Mouse (Mus musculus) embryonic facial prominence, embryonic 12.5 days (tissue): Measurements from ENCODE around the gene Ifngr2. TPM values are rescaled to one million over a fixed set of nuclear protein-coding genes. Genes with fewer than 3 reads are reported as not detected.

Experiments used
- ATAC-seq: fragments of 200-750 bp; cut with Nextera tagmentation; 2 replicates; pipeline ENCODE4 v1.8.0; 2017; ENCODE audit not compliant: insufficient number of reproducible peaks, insufficient read depth, low FRiP score, low TSS enrichment
- H3K27ac ChIP-seq: fragments of 300-500 bp; sonication (generic); 2 replicates; pipeline ENCODE4 v1.5.1; 2016; ENCODE audit warnings: mild to moderate bottlenecking
- H3K27me3 ChIP-seq: fragments of 300-500 bp; sonication (generic); 2 replicates; pipeline ENCODE4 v1.6.1; 2016; ENCODE audit warnings: mild to moderate bottlenecking, moderate library complexity
- H3K36me3 ChIP-seq: fragments of 300-500 bp; sonication (generic); 2 replicates; pipeline ENCODE4 v1.6.1; 2016; ENCODE audit warnings: mild to moderate bottlenecking
- H3K4me1 ChIP-seq: fragments of 300-500 bp; sonication (generic); 2 replicates; pipeline ENCODE4 v1.6.1; 2016
- H3K4me2 ChIP-seq: fragments of 300-500 bp; sonication (generic); replicated peaks from 2 replicates; pipeline ENCODE4 v1.6.1; 2016; ENCODE audit warnings: mild to moderate bottlenecking, moderate library complexity
- H3K4me3 ChIP-seq: fragments of 300-500 bp; sonication (generic); 2 replicates; pipeline ENCODE4 v1.5.1; 2016; ENCODE audit warnings: mild to moderate bottlenecking
- H3K9ac ChIP-seq: fragments of 300-500 bp; sonication (generic); 2 replicates; pipeline ENCODE4 v1.6.1; 2016; ENCODE audit warnings: mild to moderate bottlenecking, moderate library complexity
- H3K9me3 ChIP-seq: fragments of 300-500 bp; sonication (generic); 2 replicates; pipeline ENCODE4 v1.6.1; 2016; ENCODE audit warnings: mild to moderate bottlenecking, moderate library complexity
- WGBS: fragments of 180-500 bp; shearing (Covaris S2); methylation state at CpG from one replicate; pipeline ENCODE4 v1.1.7; 2016; 5-methylcytosine and 5-hydroxymethylcytosine counted together
- polyA plus RNA-seq: library from polyadenylated mRNA; unstranded; fragments of >200 nt; fragmentation: Nextera tagmentation; extraction: Ambion mirVana; gene quantifications from 2 replicates; pipeline ENCODE4 v1.2.1, GENCODE M21; 2016

Ifngr2 gene
- polyA plus RNA-seq, 1 experiment from 2014 or later, result 48.9 TPM

GRCm38 (mm10) chr16:91538051-91538450 lies 8.8 kb upstream of the Ifngr2 start:
- 68% methylated on average over 6 of the region's 6 CpGs for WGBS
- Histone ChIP-seq H3K36me3 (no peaks in the 10 kb centered on the region), H3K27ac (no peak overlapping the region), H3K9ac (no peak overlapping the region), H3K4me1 (peaks cover 8% of the 10 kb centered on the region; the same call in 1 of the 2 replicates), H3K4me2 (no peak overlapping the region), H3K9me3 (no peaks in the 10 kb centered on the region), H3K4me3 (no peak overlapping the region), H3K27me3 (no peaks in the 10 kb centered on the region)
- no peak for ATAC-seq

DNA sequence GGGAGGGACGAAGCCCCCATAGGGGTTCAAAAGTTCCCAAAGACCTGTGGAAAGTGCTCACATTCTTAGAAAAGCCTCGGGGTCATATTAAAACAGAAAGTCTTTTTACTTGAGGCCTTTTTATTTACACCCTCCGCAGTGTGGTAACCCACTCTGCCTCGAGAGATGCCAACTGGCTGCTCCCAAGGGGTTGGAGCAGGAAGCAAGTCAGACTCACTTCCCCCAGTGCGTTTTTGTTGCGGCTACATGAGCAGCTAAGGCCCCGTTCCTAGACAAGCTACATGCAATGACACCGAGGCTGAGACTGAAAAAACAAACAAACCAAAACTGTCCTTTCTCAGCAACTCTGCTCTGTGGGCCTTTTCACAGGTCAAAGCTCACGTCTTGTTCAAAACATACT lies 8.4 kb upstream of the Ifngr2 start:
- no peak for ATAC-seq
- H3K9ac ChIP-seq, result no peak overlapping the region
- no peaks in the 10 kb centered on the region for H3K27me3 ChIP-seq
- WGBS, result 50% methylated on average over 9 of the region's 9 CpGs
- no peaks in the 10 kb centered on the region for H3K9me3 ChIP-seq
- H3K4me3 ChIP-seq, result no peak overlapping the region
- H3K4me2 ChIP-seq, result no peak overlapping the region
- no peaks in the 10 kb centered on the region for H3K36me3 ChIP-seq
- H3K4me1 ChIP-seq, result peaks cover 8% of the 10 kb centered on the region; the same call in 1 of the 2 replicates
- H3K27ac ChIP-seq, result no peak overlapping the region

GRCm38 (mm10) chr16:91541573-91542081 lies 5.2 kb upstream of the Ifngr2 start:
- Histone ChIP-seq H3K9me3 (no peaks in the 10 kb centered on the region), H3K4me3 (no peak overlapping the region), H3K4me2 (peak overlapping the region; percentile 24), H3K27ac (no peak overlapping the region), H3K4me1 (peaks cover 8% of the 10 kb centered on the region; the same call in 1 of the 2 replicates), H3K9ac (no peak overlapping the region), H3K36me3 (no peaks in the 10 kb centered on the region), H3K27me3 (no peaks in the 10 kb centered on the region)
- 30% methylated on average over 10 of the region's 10 CpGs for WGBS
- ATAC-seq, result no peak

- Histone ChIP-seq H3K36me3 (no peaks in the 10 kb centered on the region), H3K4me2 (no peak overlapping the region), H3K4me1 (peaks cover 18% of the 10 kb centered on the region), H3K9me3 (no peaks in the 10 kb centered on the region), H3K9ac (no peak overlapping the region), H3K27me3 (no peaks in the 10 kb centered on the region), H3K27ac (no peak overlapping the region), H3K4me3 (no peak overlapping the region)
- no peak for ATAC-seq
- 94% methylated on average over 1 of the region's 1 CpGs for WGBS
These were observed 3.3 kb upstream of the Ifngr2 start for GRCm38 (mm10) chr16:91543619-91544018.

- H3K36me3 ChIP-seq, result no peaks in the 10 kb centered on the region
- no peak overlapping the region; the same call in 1 of the 2 replicates for H3K4me2 ChIP-seq
- ATAC-seq, result no peak
- no peak overlapping the region for H3K27ac ChIP-seq
- no peak overlapping the region for H3K4me3 ChIP-seq
- H3K9ac ChIP-seq, result no peak overlapping the region
- 62% methylated on average over 10 of the region's 10 CpGs for WGBS
- no peaks in the 10 kb centered on the region for H3K27me3 ChIP-seq
- H3K9me3 ChIP-seq, result no peaks in the 10 kb centered on the region
- H3K4me1 ChIP-seq, result peaks cover 27% of the 10 kb centered on the region
These were observed 1.1 kb upstream of the Ifngr2 start for GRCm38 (mm10) chr16:91545597-91546281.

DNA sequence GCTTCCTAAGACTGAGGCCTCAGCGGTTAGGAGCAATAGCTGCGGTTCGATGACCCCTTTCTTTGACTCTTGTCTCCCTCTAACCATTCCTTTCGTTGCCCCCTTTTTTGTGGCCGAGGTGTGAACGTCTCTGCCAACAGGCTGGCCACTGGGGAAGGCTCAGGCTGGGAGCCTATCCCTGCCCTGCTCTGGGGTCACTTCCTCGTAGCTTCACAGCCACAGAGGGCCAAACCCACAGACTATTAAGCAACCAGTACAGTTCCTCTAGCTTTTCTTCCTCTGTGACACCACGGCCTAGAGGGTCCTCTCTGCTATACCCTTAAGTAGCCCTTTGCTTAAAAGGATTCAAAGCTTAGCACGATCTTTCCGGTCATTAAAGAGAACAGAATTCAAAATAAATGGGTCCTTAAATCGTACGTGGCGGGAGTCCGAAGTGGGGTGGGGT lies 459 bp upstream of the Ifngr2 start:
- 20% methylated on average over 14 of the region's 14 CpGs for WGBS
- Histone ChIP-seq H3K27me3 (no peaks in the 10 kb centered on the region), H3K9ac (peak overlapping the region; percentile 94), H3K36me3 (no peaks in the 10 kb centered on the region), H3K4me3 (peak overlapping the region; percentile 94), H3K4me1 (peaks cover 24% of the 10 kb centered on the region), H3K9me3 (no peaks in the 10 kb centered on the region), H3K27ac (no peak overlapping the region), H3K4me2 (peak overlapping the region; percentile 73)
- peak; percentile 62; the same call in 1 of the 2 replicates for ATAC-seq

GRCm38 (mm10) chr16:91547974-91548373 lies 1.1 kb downstream of the Ifngr2 start:
- no peak overlapping the region for H3K27ac ChIP-seq
- H3K27me3 ChIP-seq, result no peaks in the 10 kb centered on the region
- 41% methylated on average over 5 of the region's 5 CpGs for WGBS
- H3K4me1 ChIP-seq, result peaks cover 18% of the 10 kb centered on the region
- ATAC-seq, result no peak
- H3K36me3 ChIP-seq, result no peaks in the 10 kb centered on the region
- no peaks in the 10 kb centered on the region for H3K9me3 ChIP-seq
- peak overlapping the region; percentile 73 for H3K4me2 ChIP-seq
- H3K4me3 ChIP-seq, result peak overlapping the region; percentile 94
- H3K9ac ChIP-seq, result no peak overlapping the region

DNA sequence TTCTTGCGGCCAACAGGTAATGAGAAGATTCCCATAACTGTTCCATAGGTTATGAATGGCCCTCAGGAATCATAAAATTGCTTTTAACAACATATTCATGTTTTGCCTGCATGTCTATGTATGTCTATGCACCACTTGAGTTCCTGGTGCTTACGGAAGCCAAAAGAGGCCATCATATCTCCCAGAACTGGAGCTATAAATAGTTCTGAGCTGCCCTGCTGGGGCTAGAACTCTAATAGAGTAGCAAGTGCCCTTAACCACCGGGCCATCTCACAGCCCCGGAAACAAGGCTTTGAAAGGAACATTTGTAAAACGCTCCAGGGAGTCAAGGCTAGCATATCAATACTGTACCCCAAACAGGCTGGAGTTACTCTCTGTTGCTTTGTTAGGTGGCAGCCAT lies 1.7 kb downstream of the Ifngr2 start:
- Histone ChIP-seq H3K9ac (no peak overlapping the region), H3K4me2 (peak overlapping the region; percentile 73), H3K36me3 (no peaks in the 10 kb centered on the region), H3K9me3 (no peaks in the 10 kb centered on the region), H3K27me3 (no peaks in the 10 kb centered on the region), H3K4me3 (no peak overlapping the region), H3K27ac (no peak overlapping the region), H3K4me1 (peaks cover 24% of the 10 kb centered on the region)
- no peak for ATAC-seq
- 40% methylated on average over 5 of the region's 5 CpGs for WGBS

DNA sequence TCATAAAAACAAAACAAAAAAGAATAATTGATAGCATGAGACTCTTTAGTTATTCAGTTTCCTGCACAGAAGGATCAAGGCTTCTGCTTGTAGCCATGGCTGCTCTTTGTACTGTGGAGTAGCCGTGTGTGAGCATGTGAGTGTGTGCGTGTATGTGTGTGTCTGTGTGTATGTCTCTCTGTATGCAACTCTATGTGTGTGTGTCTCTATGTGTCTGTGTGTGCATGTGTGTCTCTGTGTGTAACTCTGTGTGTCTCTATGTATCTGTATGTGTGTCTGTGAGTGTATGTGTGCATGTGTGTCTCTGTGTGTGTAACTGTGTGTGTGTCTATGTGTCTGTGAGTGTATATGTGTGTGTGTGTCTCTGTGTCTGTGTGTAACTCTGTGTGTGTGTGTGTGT lies 2.1 kb downstream of the Ifngr2 start:
- Histone ChIP-seq H3K9me3 (no peaks in the 10 kb centered on the region), H3K36me3 (no peaks in the 10 kb centered on the region), H3K27ac (no peak overlapping the region), H3K4me2 (peak overlapping the region; percentile 73), H3K27me3 (no peaks in the 10 kb centered on the region), H3K4me1 (peaks cover 28% of the 10 kb centered on the region), H3K9ac (no peak overlapping the region), H3K4me3 (no peak overlapping the region)
- WGBS, result 69% methylated on average over 2 of the region's 2 CpGs
- no peak for ATAC-seq

DNA sequence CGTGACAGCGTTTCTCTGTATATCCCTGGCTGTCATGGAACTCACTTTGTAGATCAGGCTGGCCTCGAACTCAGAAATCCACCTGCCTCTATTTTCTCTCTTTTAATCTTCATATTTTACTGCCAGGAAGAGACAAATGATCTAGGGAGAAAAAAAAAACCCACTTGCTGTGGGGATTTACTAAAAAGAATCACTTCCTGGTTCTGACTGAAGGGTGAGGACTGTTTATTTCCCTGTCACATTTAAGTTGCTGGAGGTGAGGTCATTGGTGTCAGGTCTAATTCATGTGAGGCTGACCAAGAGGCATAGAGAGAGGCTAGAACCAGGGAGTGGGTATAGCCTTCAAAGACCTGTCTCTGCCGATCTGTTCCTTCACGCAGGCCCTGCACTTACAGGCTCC lies 2.7 kb downstream of the Ifngr2 start:
- H3K9me3 ChIP-seq, result no peaks in the 10 kb centered on the region
- H3K27ac ChIP-seq, result no peak overlapping the region
- ATAC-seq, result no peak
- no peak overlapping the region for H3K4me3 ChIP-seq
- no peak overlapping the region for H3K9ac ChIP-seq
- no peaks in the 10 kb centered on the region for H3K27me3 ChIP-seq
- no peak overlapping the region for H3K4me2 ChIP-seq
- 60% methylated on average over 5 of the region's 5 CpGs for WGBS
- H3K4me1 ChIP-seq, result peaks cover 32% of the 10 kb centered on the region
- H3K36me3 ChIP-seq, result no peaks in the 10 kb centered on the region

- Histone ChIP-seq H3K27me3 (no peaks in the 10 kb centered on the region), H3K9ac (no peak overlapping the region), H3K4me2 (no peak overlapping the region), H3K4me1 (peaks cover 36% of the 10 kb centered on the region), H3K36me3 (0 out of 2 replicates have a peak, but pooled peaks cover 4% of the 10 kb centered on the region), H3K27ac (no peak overlapping the region), H3K9me3 (no peaks in the 10 kb centered on the region), H3K4me3 (no peak overlapping the region)
- 66% methylated on average over 10 of the region's 10 CpGs for WGBS
- ATAC-seq, result no peak
These were observed 4.2 kb downstream of the Ifngr2 start for GRCm38 (mm10) chr16:91551081-91551524.

GRCm38 (mm10) chr16:91552072-91552471 lies 5.2 kb downstream of the Ifngr2 start:
- Histone ChIP-seq H3K4me1 (peaks cover 36% of the 10 kb centered on the region), H3K4me2 (no peak overlapping the region), H3K36me3 (0 out of 2 replicates have a peak, but pooled peaks cover 4% of the 10 kb centered on the region), H3K27ac (no peak overlapping the region), H3K27me3 (no peaks in the 10 kb centered on the region), H3K9ac (no peak overlapping the region), H3K4me3 (no peak overlapping the region), H3K9me3 (no peaks in the 10 kb centered on the region)
- ATAC-seq, result no peak
- WGBS, result 61% methylated on average over 9 of the region's 9 CpGs
